Mouse (Mus musculus) midbrain, embryonic 12.5 days (tissue): ENCODE data around the gene Emc9. TPM values are rescaled to one million over a fixed set of nuclear protein-coding genes. Genes with fewer than 3 reads are reported as not detected.

Experiments
- ATAC-seq: fragments of 200-750 bp; cut with Nextera tagmentation; 2 replicates; pipeline ENCODE4 v1.8.0; 2017; ENCODE audit warnings: low read depth, moderate TSS enrichment, moderate library complexity; ENCODE audit not compliant: low FRiP score
- H3K27ac ChIP-seq: fragments of 300-500 bp; sonication (generic); replicated peaks from 2 replicates; pipeline ENCODE4 v1.5.1; 2016; ENCODE audit warnings: mild to moderate bottlenecking
- H3K27me3 ChIP-seq: fragments of 300-500 bp; sonication (generic); 2 replicates; pipeline ENCODE4 v1.6.1; 2016; ENCODE audit warnings: mild to moderate bottlenecking
- H3K36me3 ChIP-seq: fragments of 300-500 bp; sonication (generic); 2 replicates; pipeline ENCODE4 v1.6.1; 2016
- H3K4me1 ChIP-seq: fragments of 300-500 bp; sonication (generic); 2 replicates; pipeline ENCODE4 v1.6.1; 2016
- H3K4me2 ChIP-seq: fragments of 300-500 bp; sonication (generic); replicated peaks from 2 replicates; pipeline ENCODE4 v1.6.1; 2016; ENCODE audit warnings: mild to moderate bottlenecking, moderate library complexity
- H3K4me3 ChIP-seq: fragments of 300-500 bp; sonication (generic); 2 replicates; pipeline ENCODE4 v1.5.1; 2016; ENCODE audit warnings: mild to moderate bottlenecking
- H3K9ac ChIP-seq: fragments of 300-500 bp; sonication (generic); replicated peaks from 2 replicates; pipeline ENCODE4 v1.6.1; 2016; ENCODE audit warnings: mild to moderate bottlenecking, moderate library complexity
- H3K9me3 ChIP-seq: fragments of 300-500 bp; sonication (generic); 2 replicates; pipeline ENCODE4 v1.6.1; 2016; ENCODE audit warnings: mild to moderate bottlenecking
- WGBS: fragments of 180-500 bp; shearing (Covaris S2); methylation state at CpG from one replicate; pipeline ENCODE4 v1.1.7; 2016; 5-methylcytosine and 5-hydroxymethylcytosine counted together
- polyA plus RNA-seq: library from polyadenylated mRNA; unstranded; fragments of >200 nt; fragmentation: Nextera tagmentation; extraction: Ambion mirVana; gene quantifications from 2 replicates; pipeline ENCODE4 v1.2.1, GENCODE M21; 2016

Gene Emc9
- 6.4 and 6.7 TPM in 2 replicates for polyA plus RNA-seq

GRCm38 (mm10) chr14:55584702-55585565 lies at the start of gene Emc9:
Gene Emc9 (minus strand): TSS chr14:55585302.
- peaks cover 32% of the 10 kb centered on the region for H3K36me3 ChIP-seq
- 2% methylated on average over 43 of the region's 43 CpGs for WGBS
- H3K27me3 ChIP-seq, result no peaks in the 10 kb centered on the region
- peak within 1 kb of the TSS; percentile 63 for H3K9ac ChIP-seq
- H3K4me3 ChIP-seq, result peak within 1 kb of the TSS; percentile 46
- 0 out of 2 replicates have a peak within 1 kb of the TSS, but pooled peaks have one; percentile 30 for H3K27ac ChIP-seq
- peak; percentile 47; the same call in 1 of the 2 replicates for ATAC-seq
- H3K4me1 ChIP-seq, result peaks cover 12% of the 10 kb centered on the region
- H3K9me3 ChIP-seq, result no peaks in the 10 kb centered on the region
- peak within 1 kb of the TSS; percentile 70 for H3K4me2 ChIP-seq

DNA sequence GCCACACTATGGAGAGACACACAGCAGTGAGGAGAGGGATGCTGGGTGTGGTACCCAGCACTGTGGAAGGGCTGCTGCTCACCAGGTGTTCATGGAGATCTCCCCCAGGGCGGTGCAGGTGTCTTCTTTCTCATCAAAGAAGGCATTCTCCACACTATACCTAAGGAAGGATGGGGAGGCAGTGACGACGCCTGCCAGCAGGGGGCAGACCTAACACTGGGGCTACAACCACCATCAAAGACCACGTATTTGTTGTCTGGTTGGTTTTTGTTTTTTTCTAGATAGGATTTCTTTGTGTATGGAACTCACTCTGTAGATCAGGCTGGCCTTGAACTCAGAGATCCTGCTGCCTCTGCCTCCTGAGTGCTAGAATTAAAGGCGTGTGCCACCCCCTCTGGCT lies 44.2 kb upstream of the Emc9 start:
- Histone ChIP-seq H3K4me2 (no peak overlapping the region), H3K9me3 (no peaks in the 10 kb centered on the region), H3K36me3 (peaks cover 99% of the 10 kb centered on the region), H3K9ac (no peak overlapping the region), H3K27ac (no peak overlapping the region), H3K4me3 (no peak overlapping the region), H3K4me1 (peaks cover 3% of the 10 kb centered on the region; the same call in 1 of the 2 replicates), H3K27me3 (no peaks in the 10 kb centered on the region)
- no peak for ATAC-seq
- WGBS, result 61% methylated on average over 5 of the region's 5 CpGs

GRCm38 (mm10) chr14:55628077-55628827 lies 43.1 kb upstream of the Emc9 start:
- WGBS, result 93% methylated on average over 27 of the region's 27 CpGs
- Histone ChIP-seq H3K27me3 (no peaks in the 10 kb centered on the region), H3K9ac (no peak overlapping the region), H3K4me3 (no peak overlapping the region), H3K27ac (no peak overlapping the region), H3K4me1 (no peaks in the 10 kb centered on the region), H3K4me2 (no peak overlapping the region), H3K9me3 (no peaks in the 10 kb centered on the region), H3K36me3 (peaks cover 97% of the 10 kb centered on the region)
- ATAC-seq, result no peak

- H3K4me3 ChIP-seq, result peak overlapping the region; percentile 19
- WGBS, result 53% methylated on average over 22 of the region's 22 CpGs
- ATAC-seq, result no peak
- H3K36me3 ChIP-seq, result 0 out of 2 replicates have a peak, but pooled peaks cover 1% of the 10 kb centered on the region
- 0 out of 2 replicates have a peak, but pooled peaks cover 9% of the 10 kb centered on the region for H3K4me1 ChIP-seq
- H3K4me2 ChIP-seq, result peak overlapping the region; percentile 30
- H3K27ac ChIP-seq, result no peak overlapping the region
- no peaks in the 10 kb centered on the region for H3K9me3 ChIP-seq
- peaks cover 9% of the 10 kb centered on the region for H3K27me3 ChIP-seq
- no peak overlapping the region for H3K9ac ChIP-seq
Measured at GRCm38 (mm10) chr14:55618486-55619195, 33.5 kb upstream of the Emc9 start.

- no peaks in the 10 kb centered on the region for H3K36me3 ChIP-seq
- H3K9ac ChIP-seq, result no peak within 1 kb of the TSS
- peak within 1 kb of the TSS; percentile 19 for H3K4me3 ChIP-seq
Measured at GRCm38 (mm10) chr14:55617822-55618221, 32.7 kb upstream of the Emc9 start, which contains the start of gene Rec8. Gene Rec8 (plus strand): TSS chr14:55618037.

GRCm38 (mm10) chr14:55616844-55617243 lies 31.7 kb upstream of the Emc9 start:
- Histone ChIP-seq H3K9ac (no peak overlapping the region), H3K9me3 (no peaks in the 10 kb centered on the region), H3K4me2 (no peak overlapping the region), H3K36me3 (no peaks in the 10 kb centered on the region), H3K4me1 (0 out of 2 replicates have a peak, but pooled peaks cover 9% of the 10 kb centered on the region), H3K27ac (no peak overlapping the region), H3K27me3 (peaks cover 9% of the 10 kb centered on the region), H3K4me3 (no peak overlapping the region)
- ATAC-seq, result no peak
- 63% methylated on average over 2 of the region's 2 CpGs for WGBS

More at GRCm38 (mm10) chr14:55617822-55618221, 32.7 kb upstream of the Emc9 start, which contains the start of gene Rec8:
- Histone ChIP-seq H3K4me1 (0 out of 2 replicates have a peak, but pooled peaks cover 9% of the 10 kb centered on the region), H3K27ac (no peak within 1 kb of the TSS), H3K9me3 (no peaks in the 10 kb centered on the region), H3K27me3 (peaks cover 9% of the 10 kb centered on the region), H3K4me2 (peak within 1 kb of the TSS; percentile 30)
- WGBS, result 25% methylated on average over 21 of the region's 21 CpGs
- ATAC-seq, result peak; percentile 54; the same call in 1 of the 2 replicates

DNA sequence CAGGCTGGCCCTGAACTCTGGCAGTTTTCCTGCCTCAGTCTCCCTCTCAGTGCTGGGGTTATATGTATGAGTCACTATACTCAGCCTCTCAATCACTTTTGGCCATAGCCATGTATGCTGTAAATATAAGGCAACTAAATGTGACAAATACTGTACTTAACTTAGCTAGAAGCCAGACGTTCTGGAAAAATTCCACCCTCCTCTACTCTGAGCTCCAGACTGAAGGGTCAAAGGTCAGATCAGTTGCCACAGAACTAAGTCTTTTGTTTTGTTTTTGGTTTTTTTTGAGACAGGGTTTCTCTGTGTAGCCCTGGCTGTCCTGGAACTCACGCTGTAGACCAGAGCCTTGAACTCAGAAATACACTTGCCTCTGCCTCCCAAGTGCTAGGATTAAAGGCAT lies 30.8 kb upstream of the Emc9 start:
- Histone ChIP-seq H3K4me1 (0 out of 2 replicates have a peak, but pooled peaks cover 9% of the 10 kb centered on the region), H3K4me2 (no peak overlapping the region), H3K27me3 (peaks cover 9% of the 10 kb centered on the region), H3K9me3 (no peaks in the 10 kb centered on the region), H3K4me3 (no peak overlapping the region), H3K36me3 (no peaks in the 10 kb centered on the region), H3K27ac (no peak overlapping the region), H3K9ac (no peak overlapping the region)
- 52% methylated on average over 2 of the region's 2 CpGs for WGBS
- no peak for ATAC-seq

GRCm38 (mm10) chr14:55614565-55615178 lies 29.6 kb upstream of the Emc9 start:
- Histone ChIP-seq H3K9ac (no peak overlapping the region), H3K4me2 (no peak overlapping the region), H3K9me3 (no peaks in the 10 kb centered on the region), H3K36me3 (no peaks in the 10 kb centered on the region), H3K4me1 (0 out of 2 replicates have a peak, but pooled peaks cover 9% of the 10 kb centered on the region), H3K27ac (no peak overlapping the region), H3K27me3 (peaks cover 9% of the 10 kb centered on the region), H3K4me3 (no peak overlapping the region)
- no peak for ATAC-seq
- WGBS, result 87% methylated on average over 7 of the region's 7 CpGs

- 0 out of 2 replicates have a peak, but pooled peaks cover 5% of the 10 kb centered on the region for H3K4me1 ChIP-seq
- no peak overlapping the region for H3K27ac ChIP-seq
- H3K4me3 ChIP-seq, result no peak overlapping the region
- ATAC-seq, result no peak
- 78% methylated on average over 6 of the region's 6 CpGs for WGBS
- no peaks in the 10 kb centered on the region for H3K9me3 ChIP-seq
- H3K9ac ChIP-seq, result no peak overlapping the region
- H3K27me3 ChIP-seq, result peaks cover 6% of the 10 kb centered on the region
- H3K36me3 ChIP-seq, result peaks cover 12% of the 10 kb centered on the region
- no peak overlapping the region for H3K4me2 ChIP-seq
Measured at GRCm38 (mm10) chr14:55613346-55613745, 28.2 kb upstream of the Emc9 start.

DNA sequence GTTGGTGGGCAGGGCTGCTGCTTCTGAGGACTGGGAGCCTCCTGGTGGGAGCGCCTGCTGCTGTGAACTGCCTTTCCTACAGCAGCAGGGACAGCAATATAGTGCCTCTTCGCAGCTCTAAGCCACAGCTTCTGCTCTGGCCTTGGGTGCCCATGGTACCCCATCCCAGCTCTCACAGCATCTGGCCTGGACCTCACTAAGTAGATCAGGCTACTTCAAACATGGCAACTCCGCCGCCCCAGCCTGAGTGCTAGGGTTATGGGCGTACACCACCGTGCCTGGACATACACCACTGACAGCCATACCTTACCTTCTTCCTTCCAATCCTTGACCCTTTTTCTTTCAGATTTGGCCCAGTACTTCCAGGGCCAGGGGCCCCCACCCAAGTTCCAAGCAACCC lies 23.2 kb upstream of the Emc9 start:
- no peaks in the 10 kb centered on the region for H3K9me3 ChIP-seq
- ATAC-seq, result no peak
- H3K9ac ChIP-seq, result no peak overlapping the region
- H3K27ac ChIP-seq, result no peak overlapping the region
- H3K27me3 ChIP-seq, result no peaks in the 10 kb centered on the region
- peaks cover 44% of the 10 kb centered on the region for H3K36me3 ChIP-seq
- no peak overlapping the region for H3K4me2 ChIP-seq
- no peak overlapping the region for H3K4me3 ChIP-seq
- WGBS, result 97% methylated on average over 6 of the region's 6 CpGs
- peaks cover 10% of the 10 kb centered on the region; the same call in 1 of the 2 replicates for H3K4me1 ChIP-seq
